Mouse (Mus musculus) small intestine, adult 2 months (tissue): ENCODE measurements around the gene Copb1.

ENCODE experiments used
- CTCF ChIP-seq: fragments of 200-500 bp; IDR thresholded peaks from 2 replicates; pipeline ENCODE4 v1.5.1; 2012; ENCODE audit warnings: low read depth, mild to moderate bottlenecking, control low read depth, inconsistent platforms, low read length, moderate library complexity, mixed read lengths; ENCODE audit not compliant: insufficient replicate concordance, insufficient read length; ENCODE audit errors: extremely low read depth
- POLR2A ChIP-seq: fragments of 200-500 bp; IDR thresholded peaks from 2 replicates; pipeline ENCODE4 v1.6.1; 2012; ENCODE audit warnings: low read depth, mild to moderate bottlenecking, control low read depth, inconsistent platforms, low read length, moderate library complexity

DNA sequence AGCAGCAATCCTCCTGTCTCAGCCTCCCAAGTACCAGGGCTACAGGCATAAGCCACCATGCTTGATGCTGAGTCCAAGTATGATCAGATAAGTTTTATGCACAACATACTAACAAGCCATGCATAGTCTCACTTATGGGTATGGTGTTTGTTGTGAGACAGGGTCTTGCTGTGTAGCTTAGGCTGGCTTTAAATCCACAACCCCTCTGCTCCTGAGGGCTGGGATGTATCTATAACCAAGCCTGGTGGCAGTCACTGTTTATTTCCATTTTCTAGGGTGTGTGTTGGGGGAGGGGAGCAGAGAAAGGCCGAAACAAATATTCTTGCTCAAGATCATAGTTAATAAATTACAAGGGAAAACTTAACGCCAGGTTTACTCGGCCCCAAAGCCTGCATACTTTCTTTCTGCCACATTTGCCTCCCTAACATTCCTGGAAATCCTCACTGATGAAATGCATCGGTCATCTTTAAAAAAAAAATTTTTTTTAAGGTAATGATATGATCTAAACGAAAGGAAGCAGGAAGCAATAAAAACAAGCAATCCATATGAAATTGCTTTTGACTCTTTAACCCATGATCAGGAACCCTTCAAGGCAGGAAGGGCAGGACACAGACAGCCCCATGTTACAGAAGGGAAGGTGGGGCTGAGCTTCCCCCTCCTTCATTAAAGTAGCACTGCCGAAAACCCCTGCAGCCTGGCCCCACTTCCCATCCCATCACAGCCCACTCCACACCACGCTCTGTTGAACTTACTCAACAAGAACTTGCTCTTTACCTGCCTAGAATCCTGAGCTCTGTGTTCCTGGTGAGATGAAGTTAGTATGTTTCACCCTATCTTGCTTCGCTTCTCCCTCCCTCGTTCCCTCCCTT, 50.8 kb downstream of the Copb1 start:
- TF ChIP-seq CTCF (no peak), POLR2A (no peak)
